ENCODE assay signal across 19 mouse cellular contexts in the genomic region with DNA sequence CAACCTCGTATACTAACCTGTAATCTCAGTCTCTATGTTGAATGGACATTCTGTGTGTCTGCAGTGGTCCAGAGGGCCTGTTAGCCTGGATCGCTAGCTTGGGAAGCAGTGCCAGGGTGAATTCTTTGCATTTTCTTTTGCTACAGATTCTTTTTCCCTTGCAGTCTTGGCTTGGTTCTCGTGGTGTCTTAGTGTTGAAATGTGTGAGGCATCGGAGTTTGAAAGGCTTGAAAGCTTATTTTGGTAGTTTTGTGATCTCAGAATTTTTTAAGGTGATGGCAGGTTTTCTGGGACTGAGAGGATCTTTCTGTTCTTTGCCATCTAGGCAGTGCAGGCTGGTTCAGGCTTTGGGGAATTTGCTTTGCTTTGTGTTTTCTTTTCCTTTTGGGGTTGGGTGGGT.
"Had no signal": no experiment of that assay in that cellular context is flagged by ENCODE, and none has a peak within 500 bp of the region (broad histone marks: within the 10 kb centered on the region; RNA-seq: fewer than 3 reads in every experiment).

No protein-coding gene starts in this region.

- H3K36me3 ChIP-seq: lung, embryonic 15.5 days; midbrain, embryonic 10.5 days; midbrain, embryonic 12.5 days; neural tube, embryonic 13.5 days; neural tube, embryonic 15.5 days had no signal

- H3K27ac ChIP-seq: lung, embryonic 15.5 days; midbrain, embryonic 10.5 days; midbrain, embryonic 12.5 days; neural tube, embryonic 13.5 days; neural tube, embryonic 15.5 days had no signal

- ATAC-seq: lung, postnatal 0 days; midbrain, embryonic 16.5 days had no signal

- H3K27me3 ChIP-seq: lung, embryonic 15.5 days; neural tube, embryonic 13.5 days; neural tube, embryonic 15.5 days had no signal

- DNase-seq: lung, adult 18-20 months; lung, postnatal 14 days; lung, postnatal 4 days; midbrain, embryonic 14.5 days; retina, postnatal 1 day; right cerebral cortex, adult 18-20 months; right cerebral cortex, postnatal 25 days; right cerebral cortex, postnatal 4 days; spleen, adult 18-20 months; thymus, adult 18-20 months; thymus, postnatal 36 days had no signal

- H3K9me3 ChIP-seq: lung, embryonic 15.5 days; midbrain, embryonic 10.5 days; midbrain, embryonic 12.5 days; neural tube, embryonic 13.5 days; neural tube, embryonic 15.5 days had no signal

- H3K4me2 ChIP-seq: lung, embryonic 15.5 days; midbrain, embryonic 12.5 days; neural tube, embryonic 13.5 days; neural tube, embryonic 15.5 days had no signal

- H3K9ac ChIP-seq: lung, embryonic 15.5 days; midbrain, embryonic 12.5 days; neural tube, embryonic 13.5 days; neural tube, embryonic 15.5 days had no signal

- H3K4me3 ChIP-seq: lung, embryonic 15.5 days; midbrain, embryonic 10.5 days; midbrain, embryonic 12.5 days; myocyte; neural tube, embryonic 13.5 days; neural tube, embryonic 15.5 days had no signal
